Mouse (Mus musculus): Measurements from ENCODE around the gene Bloc1s6.
A peak's percentile ranks its signal among the peaks of the same experiment; 100 is the strongest.

Gene Bloc1s6

DNA sequence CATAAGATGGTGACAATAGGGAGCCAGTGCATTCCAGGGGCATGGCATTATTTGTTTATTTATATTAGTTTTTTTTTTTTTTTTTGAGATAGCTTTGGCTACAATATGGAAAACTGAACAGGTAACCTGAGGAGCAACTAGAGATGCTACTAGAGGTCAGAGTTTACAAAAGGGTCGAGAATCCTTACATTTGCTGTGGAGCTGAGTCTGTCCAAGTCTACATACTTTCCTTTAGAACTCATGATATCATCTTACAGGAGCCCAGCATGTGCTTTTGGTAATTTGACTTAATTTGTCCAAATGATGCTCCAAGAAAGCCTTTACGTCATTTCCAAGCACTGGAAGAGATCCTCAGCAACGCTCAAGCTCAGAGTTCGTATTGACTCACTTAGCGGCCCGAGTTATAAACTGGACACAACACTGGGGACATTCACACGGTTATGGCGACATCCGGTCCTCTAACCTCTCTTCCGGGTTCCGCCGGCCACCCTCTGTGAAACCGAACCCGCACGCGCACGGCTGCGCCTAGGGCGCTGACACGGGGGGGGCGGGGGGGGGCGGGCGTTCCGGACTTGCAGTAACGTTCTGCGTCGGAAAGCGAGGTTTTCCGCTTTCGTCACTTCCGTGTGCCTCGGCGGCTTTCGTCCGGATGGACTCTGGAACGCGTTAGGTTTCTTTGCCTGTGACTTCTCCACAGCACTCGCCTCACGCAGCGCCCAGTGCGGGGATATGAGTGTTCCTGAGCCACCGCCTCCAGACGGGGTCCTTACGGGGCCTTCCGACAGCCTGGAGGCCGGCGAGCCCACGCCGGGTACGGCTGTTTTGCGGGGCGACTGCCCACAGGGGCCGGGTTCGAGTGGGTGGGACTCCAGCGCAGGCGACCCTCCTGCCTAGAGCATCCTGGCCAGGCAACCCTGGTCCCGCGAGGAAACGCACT is at the start of gene Bloc1s6:
Gene Bloc1s6, plus strand, starts transcription at position 610 of the 937 bp plus-strand sequence.
- peak; percentile 85 for DNase-seq (ENCODE audit: low spot score)

DNA sequence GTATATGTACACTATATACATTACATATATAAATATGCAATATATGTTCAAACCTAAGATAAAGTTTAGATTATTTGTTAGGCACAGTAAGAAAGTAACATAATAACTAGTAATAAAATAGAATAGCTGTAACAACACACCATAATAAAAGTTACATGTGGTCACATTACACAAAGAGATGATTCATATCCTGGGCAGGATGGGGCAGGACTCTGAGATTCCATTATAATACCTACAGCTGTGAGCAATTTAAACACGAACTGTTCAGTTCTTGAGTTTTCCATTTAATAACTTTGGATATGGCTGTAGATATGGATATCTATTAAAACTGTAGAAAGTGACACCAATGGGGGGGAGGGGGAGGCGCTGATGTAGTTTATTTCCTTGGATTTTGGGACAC is 40.8 kb upstream of the Bloc1s6 start:
- no peak for DNase-seq (ENCODE audit: low spot score)

- no peak for DNase-seq (ENCODE audit: low spot score)
Measured at GRCm38 (mm10) chr2:122701012-122701411, 37.3 kb upstream of the Bloc1s6 start.

DNA sequence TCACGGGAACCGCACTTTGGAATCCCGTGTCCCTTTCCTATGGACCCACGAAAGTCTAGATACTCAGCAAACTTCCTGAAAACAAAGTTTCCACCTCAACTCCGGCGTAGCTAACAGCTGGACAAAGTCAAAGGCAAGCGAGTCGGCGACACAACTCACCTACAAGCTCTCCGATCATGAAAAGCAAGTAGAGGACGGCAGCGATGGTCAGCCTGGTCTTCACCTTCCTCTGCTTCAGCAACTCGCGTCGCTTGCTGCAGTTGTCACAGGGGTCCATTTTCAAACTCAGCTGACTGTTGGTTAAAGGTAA is 36.5 kb upstream of the Bloc1s6 start:
- DNase-seq (ENCODE audit: low spot score) = no peak

DNA sequence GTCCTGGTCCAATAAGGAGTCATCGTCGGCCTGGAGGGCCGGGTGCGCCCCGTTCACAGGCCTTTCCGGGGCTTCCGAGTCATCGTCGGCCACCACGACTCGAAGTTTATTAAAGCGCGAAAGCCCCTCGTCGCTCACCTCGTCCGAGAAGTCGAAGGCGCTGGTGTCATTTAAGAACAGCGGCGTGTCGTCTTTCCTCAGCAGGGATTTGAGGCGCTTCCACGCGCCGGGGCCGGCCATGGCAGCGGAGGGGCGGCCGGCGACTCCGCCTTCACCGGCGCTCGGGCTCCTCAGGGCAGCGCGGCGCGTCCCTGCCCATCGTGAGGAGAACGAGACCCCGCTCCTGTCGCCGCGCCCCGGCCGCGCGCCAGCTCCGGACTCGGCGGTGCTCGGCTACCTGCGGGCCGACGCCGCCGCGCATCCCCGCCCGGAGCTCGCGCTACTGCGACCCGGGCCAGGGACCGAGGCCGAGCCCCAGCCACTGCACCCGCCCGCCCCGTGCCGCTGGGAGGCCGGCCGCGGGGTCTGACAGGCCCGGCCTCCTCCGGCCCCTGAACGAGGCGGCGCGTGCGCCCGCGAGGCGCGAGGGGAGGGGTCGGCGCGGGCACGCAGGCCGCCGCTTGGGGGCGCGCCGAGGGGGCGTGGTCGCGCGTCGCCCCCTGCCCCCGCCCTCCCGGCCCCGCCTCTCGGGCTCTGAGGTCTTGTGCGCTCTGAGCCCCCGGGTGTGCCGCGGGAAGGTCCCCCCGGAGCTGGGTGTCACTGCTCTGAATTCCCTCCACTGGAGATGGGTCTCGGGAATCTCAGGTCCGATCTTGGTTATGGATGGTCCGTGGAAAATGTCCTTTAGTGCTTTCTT is 35.9 kb upstream of the Bloc1s6 start, which contains the start of gene Slc30a4:
Gene Slc30a4, minus strand, starts transcription at position 483 of the 856 bp plus-strand sequence.
- peak; percentile 85 for DNase-seq (ENCODE audit: low spot score)

GRCm38 (mm10) chr2:122704572-122704971 is 33.7 kb upstream of the Bloc1s6 start:
- no peak for DNase-seq (ENCODE audit: low spot score)

DNA sequence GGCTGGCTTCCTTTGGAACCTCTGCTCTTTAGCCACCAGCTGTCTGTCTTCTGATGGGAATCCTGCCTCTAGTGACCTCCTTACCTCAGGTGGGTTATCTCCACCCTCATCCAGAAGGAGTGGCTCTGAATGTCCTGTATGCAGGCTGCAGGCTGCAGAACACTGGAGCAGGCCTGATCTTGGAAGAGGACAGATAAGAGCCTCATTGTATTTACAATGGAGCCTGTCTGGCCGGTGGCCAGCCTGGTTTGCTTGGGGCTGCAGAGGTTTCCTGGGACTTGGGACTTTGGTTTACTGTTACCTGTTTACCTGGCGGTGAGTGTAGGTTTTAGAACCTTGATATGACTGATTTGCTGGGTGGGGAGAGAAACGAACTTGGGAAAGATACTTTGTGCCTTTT is 30.2 kb upstream of the Bloc1s6 start:
- DNase-seq (ENCODE audit: low spot score) = no peak

DNA sequence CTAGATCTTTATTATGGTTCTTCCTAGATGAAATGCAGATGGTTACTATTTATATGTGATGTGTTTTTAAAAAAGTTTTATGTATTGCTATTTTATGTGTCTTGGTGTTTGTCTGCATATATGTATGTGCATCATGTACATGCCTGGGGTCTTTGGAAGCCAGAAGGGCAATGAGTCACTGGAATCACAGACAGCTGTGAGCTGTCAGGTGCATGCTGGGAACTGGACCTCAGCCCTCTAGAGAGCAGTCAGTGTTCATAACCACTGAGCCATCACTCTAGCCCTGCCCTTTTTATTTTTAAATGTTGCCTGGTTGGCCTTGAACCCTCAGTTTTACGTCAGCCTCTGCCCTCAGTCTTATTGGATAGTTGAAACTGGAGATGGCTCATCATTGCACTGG is 29.1 kb upstream of the Bloc1s6 start:
- DNase-seq (ENCODE audit: low spot score) = no peak

DNA sequence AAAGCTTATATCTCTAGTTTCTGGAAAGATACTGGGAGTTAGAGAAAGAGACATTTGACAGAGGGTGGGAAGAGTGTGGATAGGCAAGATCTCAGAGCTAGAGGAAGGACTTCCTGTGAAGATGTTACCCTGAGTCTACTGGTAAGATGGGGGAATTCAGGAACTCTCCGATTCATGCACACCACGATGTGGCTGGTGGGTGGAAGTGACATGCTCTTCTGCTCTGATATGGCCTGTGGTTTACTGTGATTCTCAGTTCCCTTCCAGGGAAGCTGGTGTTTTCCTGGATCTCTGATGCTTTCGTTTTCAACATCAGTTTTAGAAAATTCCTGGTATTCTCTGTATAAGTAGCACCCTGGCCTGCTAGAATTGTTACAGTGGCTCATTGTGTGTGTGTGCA is 26.4 kb upstream of the Bloc1s6 start:
- DNase-seq (ENCODE audit: low spot score) = no peak

DNA sequence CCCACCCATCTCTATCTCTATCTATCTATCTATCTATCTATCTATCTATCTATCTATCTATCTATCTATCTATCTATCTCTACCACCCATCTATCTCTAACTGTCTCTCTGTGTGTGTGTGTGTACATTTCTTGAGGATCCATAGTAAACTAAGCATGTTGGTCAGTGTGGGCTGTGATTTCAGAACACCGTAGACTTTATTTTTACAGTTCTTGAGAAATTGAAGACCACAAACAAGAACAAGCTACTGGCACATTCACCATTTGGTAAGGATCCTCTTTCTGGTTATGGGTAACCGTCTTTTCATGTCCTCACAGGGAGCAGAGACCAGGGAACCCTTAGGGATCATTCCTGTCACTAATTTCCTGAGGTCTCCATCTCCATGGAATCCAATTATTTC is 25.5 kb upstream of the Bloc1s6 start:
- DNase-seq (ENCODE audit: low spot score) = no peak

DNA sequence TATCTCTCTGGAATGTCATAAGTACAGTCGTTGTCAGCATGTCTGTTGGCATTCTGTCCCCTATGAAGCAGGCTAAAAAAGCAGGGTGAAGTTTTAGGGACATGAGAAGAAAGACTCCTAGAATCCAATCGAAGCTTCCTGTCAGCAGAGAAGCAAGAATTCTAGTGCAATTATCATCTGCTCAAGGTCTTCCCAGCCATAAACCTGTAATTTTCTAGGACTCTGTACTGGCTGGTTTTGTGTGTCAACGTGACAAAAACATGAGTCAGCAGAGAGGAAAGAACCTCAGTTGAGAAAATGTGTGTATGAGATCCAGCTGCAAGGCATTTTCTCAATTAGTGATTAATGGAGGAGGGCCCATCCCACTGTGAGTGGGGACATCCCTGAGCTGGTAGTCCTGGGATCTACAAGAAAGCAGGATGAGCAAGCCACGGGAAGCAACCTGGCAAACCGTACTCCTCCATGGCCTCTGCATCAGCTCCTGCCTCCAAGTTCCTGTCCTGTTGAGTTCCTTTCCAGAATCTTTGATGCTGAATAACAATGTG is 23.1 kb upstream of the Bloc1s6 start:
- DNase-seq (ENCODE audit: low spot score) = no peak

GRCm38 (mm10) chr2:122716301-122716842 is 21.9 kb upstream of the Bloc1s6 start:
- no peak for DNase-seq (ENCODE audit: low spot score)

DNA sequence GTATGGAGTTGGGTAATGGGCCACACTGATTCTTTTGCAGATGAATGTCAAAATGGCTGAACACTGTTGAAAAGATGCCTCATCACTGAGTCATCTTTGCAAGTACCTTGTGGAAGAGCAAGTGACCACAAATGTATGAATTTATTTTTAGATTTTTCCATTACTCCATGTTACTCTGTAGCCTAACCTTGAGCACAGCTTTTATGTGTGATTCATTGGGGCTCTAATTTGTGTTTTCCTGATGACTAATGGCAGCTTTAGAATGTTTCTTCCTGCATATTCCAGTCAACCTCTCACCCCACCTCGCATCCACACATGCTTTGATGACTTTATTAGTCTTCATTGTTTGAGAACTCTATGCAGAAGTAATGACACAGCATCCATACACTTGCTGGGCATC is 19.1 kb upstream of the Bloc1s6 start:
- no peak for DNase-seq (ENCODE audit: low spot score)

DNA sequence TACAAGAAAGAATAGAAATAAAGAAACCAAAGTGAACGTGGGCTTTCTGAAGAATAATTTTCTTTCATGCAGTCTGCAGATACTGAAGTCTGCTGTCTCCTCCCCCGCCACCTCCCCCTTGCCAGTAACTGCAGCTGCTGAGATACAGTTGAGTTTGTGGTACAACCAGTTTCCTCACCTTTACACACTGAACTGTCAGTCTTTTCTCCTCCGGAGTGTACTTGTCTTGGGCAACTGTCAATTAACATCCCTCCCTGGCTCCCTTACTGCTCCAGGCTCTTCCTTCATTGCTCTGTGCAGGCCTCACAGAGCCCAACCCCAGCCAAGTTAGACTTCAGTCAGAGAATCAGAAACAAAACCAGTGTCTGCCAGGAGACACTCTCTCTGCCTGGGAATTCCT is 17.7 kb upstream of the Bloc1s6 start:
- DNase-seq (ENCODE audit: low spot score) = no peak

DNA sequence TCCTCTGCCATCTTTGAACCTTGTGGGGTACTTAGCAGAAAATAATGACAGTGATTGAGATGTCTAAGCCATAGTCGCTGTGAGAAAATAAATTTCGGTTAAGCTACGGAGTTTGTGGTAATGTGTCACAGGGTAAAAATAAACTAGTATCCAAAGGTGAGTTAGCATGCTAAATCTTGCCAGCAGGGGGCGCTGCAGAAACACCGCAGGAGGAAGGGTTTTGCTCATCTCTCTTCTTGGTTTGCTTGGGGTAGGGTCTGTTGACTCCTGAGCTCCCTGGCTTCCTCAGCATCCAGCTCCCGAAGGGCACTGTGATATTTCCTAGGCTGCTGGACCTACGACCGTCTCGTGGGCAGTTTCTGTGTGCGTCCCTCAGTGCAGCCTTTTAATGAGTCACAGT is 12.7 kb upstream of the Bloc1s6 start:
- DNase-seq (ENCODE audit: low spot score) = peak; percentile 15

DNA sequence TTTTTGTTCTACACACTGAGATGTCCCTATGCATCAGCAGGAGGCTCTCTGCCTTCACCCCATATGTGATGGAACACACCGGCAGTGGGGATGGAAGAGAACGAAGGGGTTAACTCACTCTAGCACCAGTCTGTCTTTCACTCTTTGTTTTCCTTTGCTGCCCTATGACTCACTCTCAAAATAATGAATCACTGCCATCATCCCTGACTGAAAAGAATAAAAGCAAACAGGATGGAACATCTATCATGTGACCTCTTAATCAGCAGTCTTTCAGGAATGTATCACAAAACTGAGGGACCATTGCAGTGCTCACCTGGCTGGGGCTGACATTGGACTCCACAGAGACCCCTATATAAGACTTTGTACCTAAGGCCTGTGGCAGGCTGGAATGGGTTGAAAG is 6.8 kb upstream of the Bloc1s6 start:
- DNase-seq (ENCODE audit: low spot score) = no peak

DNA sequence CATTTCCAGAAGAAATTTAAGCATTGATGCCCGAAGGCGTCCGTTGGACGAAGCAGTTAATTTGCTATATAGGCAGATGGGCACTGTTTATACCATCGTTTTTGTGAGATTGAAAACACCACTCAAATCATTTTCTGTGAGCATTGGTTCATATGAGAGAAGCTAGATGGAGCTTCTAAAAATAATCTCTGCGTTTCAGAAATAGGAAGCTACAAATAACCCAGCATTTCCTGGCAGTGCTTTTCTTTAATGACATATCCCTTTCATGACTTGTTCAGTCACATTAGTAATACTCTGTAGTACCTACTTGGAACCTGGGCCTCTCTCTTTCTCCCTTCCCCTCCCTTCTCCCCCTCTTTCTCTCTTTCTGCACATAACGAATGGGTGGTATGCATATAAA is 720 bp downstream of the Bloc1s6 start:
- no peak for DNase-seq (ENCODE audit: low spot score)

GRCm38 (mm10) chr2:122746461-122746860 is 8.2 kb downstream of the Bloc1s6 start:
- DNase-seq (ENCODE audit: low spot score) = no peak

GRCm38 (mm10) chr2:122753739-122754343 is 15.5 kb downstream of the Bloc1s6 start:
- DNase-seq (ENCODE audit: low spot score) = peak; percentile 39

DNA sequence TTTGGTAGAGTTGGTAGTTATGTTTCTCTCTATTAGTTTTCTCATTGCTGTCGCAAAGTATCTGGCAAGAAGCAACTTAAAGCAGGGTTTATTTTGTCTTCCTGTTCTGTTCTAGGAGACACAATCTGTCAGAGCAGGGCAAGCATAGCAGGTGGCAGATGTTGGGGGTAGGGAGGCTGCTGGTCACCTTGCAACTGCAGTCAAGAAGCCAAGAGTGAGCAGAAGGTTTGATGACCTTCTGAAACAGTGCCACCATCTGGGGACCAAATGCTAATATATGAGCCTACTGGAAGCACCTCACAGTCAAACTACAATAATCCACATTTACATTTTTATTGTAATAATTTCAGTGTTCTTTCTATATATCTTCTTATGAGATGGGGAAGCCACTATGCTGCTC is 21.5 kb downstream of the Bloc1s6 start:
- DNase-seq (ENCODE audit: low spot score) = no peak

- no peak for DNase-seq (ENCODE audit: low spot score)
Measured at GRCm38 (mm10) chr2:122762991-122763390, 24.7 kb downstream of the Bloc1s6 start.

DNA sequence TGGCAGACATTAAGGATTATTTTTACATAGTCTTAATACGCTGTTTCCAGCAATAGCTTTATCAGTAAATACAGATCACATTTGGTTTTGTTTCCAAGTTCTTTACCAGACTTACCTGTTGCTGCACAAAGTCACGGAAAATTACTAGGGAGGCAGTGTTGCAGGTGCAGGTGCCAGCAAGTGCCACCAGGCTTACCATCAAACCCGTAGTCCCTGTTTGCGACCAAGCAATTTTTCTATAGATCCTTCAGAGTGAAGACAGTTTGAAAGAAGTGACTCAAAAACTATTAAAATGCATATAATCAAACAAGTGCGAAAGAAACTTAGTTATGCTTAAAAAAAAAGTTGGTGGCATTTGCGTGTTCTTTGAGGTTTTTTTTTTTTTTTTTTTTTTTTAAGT is 26.2 kb downstream of the Bloc1s6 start:
- DNase-seq (ENCODE audit: low spot score) = no peak
